Mouse (Mus musculus): ENCODE measurements at regions not wholly inside any gene's neighbourhood (a gene's known extent, or its start where the extent isn't known, plus 50 kb on each side); places are given as distances from the start of the nearest gene placed in this dataset.

- TF ChIP-seq CTCF (conservative IDR thresholded peaks at IDR 0.05 in 1 of 2, IDR thresholded peaks at IDR 0.05 in 1 of 2; ENCODE audit: low read depth in 2 of 2, low read length in 2 of 2) (no peak), RCOR1 (conservative IDR thresholded peaks at IDR 0.05; ENCODE audit: low read depth, low read length) (no peak), ELF1 (IDR thresholded peaks at IDR 0.05; ENCODE audit: low read depth, low read length) (no peak), USF2 (conservative IDR thresholded peaks at IDR 0.05; ENCODE audit: low read depth, low read length) (no peak), USF1 (IDR thresholded peaks at IDR 0.05; ENCODE audit: low read depth, low read length) (no peak), HCFC1 (IDR thresholded peaks at IDR 0.05; ENCODE audit: low read depth, low read length) (no peak), RAD21 (IDR thresholded peaks at IDR 0.05; ENCODE audit: low read depth, low read length) (no peak), TBP (conservative IDR thresholded peaks at IDR 0.05; ENCODE audit: low read depth, low read length) (no peak)
These were observed 277.9 kb upstream of the Itga1 start for GRCm38 (mm10) chr13:115379682-115380081.
